Comparison of ENCODE assay signal across 25 mouse cellular contexts in the genomic region with DNA sequence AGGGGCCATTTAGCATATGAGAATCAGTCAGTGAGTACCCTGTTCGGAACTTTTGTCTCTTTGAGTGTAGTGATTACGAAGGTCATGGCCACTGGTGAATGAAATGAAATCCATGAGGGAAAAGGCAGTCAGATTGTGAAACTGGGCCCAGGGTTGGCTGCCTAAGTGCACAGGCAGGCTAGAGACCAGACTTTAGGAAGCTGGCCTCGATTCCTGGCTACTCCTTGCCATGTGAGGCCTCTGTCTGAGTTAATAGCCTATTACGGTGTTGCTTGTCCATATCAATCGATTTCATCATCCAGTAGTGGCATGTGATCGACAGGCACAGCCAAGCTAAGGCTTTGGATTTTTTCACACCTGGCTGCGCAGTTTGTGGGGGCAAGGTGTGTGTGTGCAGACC. TPM values are rescaled to one million over a fixed set of nuclear protein-coding genes. Genes with fewer than 3 reads are reported as not detected.
A peak's percentile ranks its signal among the peaks of the same experiment; 100 is the strongest.
DNase-seq lines count a peak whose midpoint lies in the region; ATAC-seq and TF ChIP-seq lines count a peak whose summit lies in the region.
"Had no signal": no experiment of that assay in that cellular context is flagged by ENCODE, and none has a peak within 500 bp of the region (broad histone marks: within the 10 kb centered on the region; RNA-seq: fewer than 3 reads in every experiment).

No protein-coding gene starts in this region.

- 90% methylated on average over 7 of the region's 7 CpGs for WGBS in midbrain, embryonic 11.5 days
- WGBS in midbrain, embryonic 16.5 days: 92% methylated on average over 7 of the region's 7 CpGs
- WGBS in intestine, postnatal 0 days: 79% methylated on average over 7 of the region's 7 CpGs

- H3K27ac ChIP-seq in midbrain, embryonic 11.5 days (ENCODE audit: low read depth, low read length): no peak overlapping the region
- H3K27ac ChIP-seq in midbrain, embryonic 16.5 days (ENCODE audit: low read length): no peak overlapping the region
- H3K27ac ChIP-seq in intestine, postnatal 0 days (ENCODE audit: low read depth, low read length): no peak overlapping the region
- H3K27ac ChIP-seq: embryonic facial prominence, embryonic 10.5 days; forebrain, embryonic 10.5 days; hindbrain, embryonic 15.5 days; layer of hippocampus, adult 2 months; limb, embryonic 10.5 days; midbrain, embryonic 10.5 days had no signal

- DNase-seq in gastrocnemius, adult 18-20 months (ENCODE audit: low spot score): peak; percentile 22
- no peak for DNase-seq in gastrocnemius, postnatal 14 days
- peak; percentile 49 for DNase-seq in midbrain, embryonic 11.5 days (ENCODE audit: low spot score, missing footprints)
- DNase-seq in adrenal gland, postnatal 36 days: peak; percentile 48 to 60
- no peak for DNase-seq in right cerebral cortex, postnatal 36 days (ENCODE audit: low spot score in 2 of 2)
- DNase-seq: cerebellum, adult 11 months; cerebellum, postnatal 10 days; kidney, adult 9 months; kidney, postnatal 14 days; liver, postnatal 0 days; spleen, adult 18-20 months had no signal

- no peaks in the 10 kb centered on the region for H3K27me3 ChIP-seq in midbrain, embryonic 11.5 days (ENCODE audit: control insufficient read depth, insufficient read depth, low read length)
- H3K27me3 ChIP-seq in midbrain, embryonic 16.5 days (ENCODE audit: control insufficient read depth, insufficient read depth, low read depth, low read length): no peaks in the 10 kb centered on the region
- H3K27me3 ChIP-seq in intestine, postnatal 0 days (replicated peaks; ENCODE audit: control insufficient read depth, insufficient read depth, low read length): no peaks in the 10 kb centered on the region
- H3K27me3 ChIP-seq: CH12.LX; hindbrain, embryonic 15.5 days had no signal

- no peaks in the 10 kb centered on the region for H3K9me3 ChIP-seq in midbrain, embryonic 11.5 days (ENCODE audit: control insufficient read depth, low read length)
- H3K9me3 ChIP-seq in midbrain, embryonic 16.5 days (replicated peaks; ENCODE audit: control insufficient read depth, low read length, poor library complexity, severe bottlenecking): no peaks in the 10 kb centered on the region
- H3K9me3 ChIP-seq in intestine, postnatal 0 days (ENCODE audit: control insufficient read depth): no peaks in the 10 kb centered on the region
- H3K9me3 ChIP-seq: embryonic facial prominence, embryonic 10.5 days; forebrain, embryonic 10.5 days; hindbrain, embryonic 15.5 days; limb, embryonic 10.5 days; midbrain, embryonic 10.5 days had no signal

- H3K36me3 ChIP-seq in midbrain, embryonic 11.5 days (ENCODE audit: control insufficient read depth, insufficient read depth, low read length): no peaks in the 10 kb centered on the region
- no peaks in the 10 kb centered on the region for H3K36me3 ChIP-seq in midbrain, embryonic 16.5 days (ENCODE audit: control insufficient read depth, insufficient read depth, low read length)
- no peaks in the 10 kb centered on the region for H3K36me3 ChIP-seq in intestine, postnatal 0 days (ENCODE audit: control insufficient read depth, insufficient read depth)
- H3K36me3 ChIP-seq: embryonic facial prominence, embryonic 10.5 days; forebrain, embryonic 10.5 days; G1E; hindbrain, embryonic 15.5 days; limb, embryonic 10.5 days; midbrain, embryonic 10.5 days had no signal

- H3K4me2 ChIP-seq in midbrain, embryonic 11.5 days: no peak overlapping the region
- H3K4me2 ChIP-seq in midbrain, embryonic 16.5 days (ENCODE audit: low read length): no peak overlapping the region
- no peak overlapping the region for H3K4me2 ChIP-seq in intestine, postnatal 0 days (replicated peaks; ENCODE audit: low read depth)
- H3K4me2 ChIP-seq: hindbrain, embryonic 15.5 days; liver, embryonic 11.5 days had no signal

- no peak overlapping the region for H3K9ac ChIP-seq in midbrain, embryonic 11.5 days (ENCODE audit: low read length)
- H3K9ac ChIP-seq in midbrain, embryonic 16.5 days (ENCODE audit: low read depth, low read length): no peak overlapping the region
- H3K9ac ChIP-seq in intestine, postnatal 0 days (ENCODE audit: low read depth, low read length): no peak overlapping the region
- H3K9ac ChIP-seq: hindbrain, embryonic 15.5 days; liver, postnatal 0 days had no signal

- no peak overlapping the region for H3K4me3 ChIP-seq in midbrain, embryonic 11.5 days (ENCODE audit: low read depth, low read length)
- no peak overlapping the region for H3K4me3 ChIP-seq in midbrain, embryonic 16.5 days (ENCODE audit: low read depth, low read length)
- no peak overlapping the region for H3K4me3 ChIP-seq in intestine, postnatal 0 days (ENCODE audit: low read depth, low read length)
- H3K4me3 ChIP-seq: embryonic facial prominence, embryonic 10.5 days; forebrain, embryonic 10.5 days; hindbrain, embryonic 15.5 days; layer of hippocampus, adult 2 months; limb, embryonic 10.5 days; midbrain, embryonic 10.5 days had no signal

- no peak for TF ChIP-seq CTCF in intestine, postnatal 0 days (IDR thresholded peaks at IDR 0.05; ENCODE audit: low read depth)

- intact Hi-C loops in gastrocnemius, postnatal 14 days (cut with DNase I; ENCODE audit: low total_unique reads): no loop called here

- H3K4me1 ChIP-seq in midbrain, embryonic 11.5 days (ENCODE audit: control insufficient read depth, insufficient read depth, low read length): no peaks in the 10 kb centered on the region
- H3K4me1 ChIP-seq in midbrain, embryonic 16.5 days (ENCODE audit: control insufficient read depth, insufficient read depth, low read length): no peaks in the 10 kb centered on the region
- peaks cover 11% of the 10 kb centered on the region; the same call in 1 of the 2 replicates for H3K4me1 ChIP-seq in intestine, postnatal 0 days (replicated peaks; ENCODE audit: control insufficient read depth, insufficient read depth, low read length)
- H3K4me1 ChIP-seq: midbrain, embryonic 10.5 days had no signal

- ATAC-seq in midbrain, embryonic 11.5 days (ENCODE audit: low FRiP score): no peak
- ATAC-seq in midbrain, embryonic 16.5 days: no peak
- no peak for ATAC-seq in intestine, postnatal 0 days
- ATAC-seq: activated CD4-positive, CD25-positive, alpha-beta regulatory T cell, adult 4 months; forebrain, embryonic 16.5 days; liver, postnatal 0 days; lung, postnatal 0 days had no signal

RNA-seq across cellular contexts. Expression of gene Prkce, which starts 34.4 kb away (rescaled TPM):
- 10 to 100 TPM; 11.6 to 12.3 TPM for total RNA-seq in gastrocnemius, adult 18-20 months (2021)
- 1 to 10 TPM; 8.7 TPM for total RNA-seq in gastrocnemius, postnatal 14 days (2021)
- polyA plus RNA-seq in midbrain, embryonic 11.5 days (2014; fragmentation: Nextera tagmentation; extraction: Ambion mirVana): 3.5 and 3.8 TPM in 2 replicates
- 34.8 and 41.5 TPM in 2 replicates for polyA plus RNA-seq in midbrain, embryonic 16.5 days (2015; fragmentation: Nextera tagmentation; extraction: Ambion mirVana)
- 10 to 100 TPM; 18.1 to 21.1 TPM for total RNA-seq in adrenal gland, postnatal 36 days (2021)
- 5.2 and 8.0 TPM in 2 replicates for polyA plus RNA-seq in intestine, postnatal 0 days (2015; fragmentation: Nextera tagmentation; extraction: Ambion mirVana)

RNA-seq across cellular contexts. Expression of gene Srbd1, which starts 57.0 kb away (rescaled TPM):
- total RNA-seq in gastrocnemius, adult 18-20 months (2021): 1 to 10 TPM; 5.5 to 5.9 TPM
- 1 to 10 TPM; 6.5 to 7.6 TPM for total RNA-seq in gastrocnemius, postnatal 14 days (2021)
- polyA plus RNA-seq in midbrain, embryonic 11.5 days (2014; fragmentation: Nextera tagmentation; extraction: Ambion mirVana): 10.3 and 11.4 TPM in 2 replicates
- polyA plus RNA-seq in midbrain, embryonic 16.5 days (2015; fragmentation: Nextera tagmentation; extraction: Ambion mirVana): 15.5 and 15.7 TPM in 2 replicates
- 10 to 100 TPM; 18.8 to 20.6 TPM for total RNA-seq in adrenal gland, postnatal 36 days (2021)
- polyA plus RNA-seq in intestine, postnatal 0 days (2015; fragmentation: Nextera tagmentation; extraction: Ambion mirVana): 3.4 and 3.6 TPM in 2 replicates

Comparison
In these comparisons a context has a peak if more than half of its experiments do, and no peak if none do; other contexts are left out.
1. DNase-seq: peak in gastrocnemius, adult 18-20 months (single experiment), midbrain, embryonic 11.5 days (single experiment) and adrenal gland, postnatal 36 days (2 of 2); none in gastrocnemius, postnatal 14 days (single experiment) and right cerebral cortex, postnatal 36 days (0 of 2).